Mouse (Mus musculus) lung, postnatal 14 days (tissue): ENCODE measurements around the gene Fam83c.
A peak's percentile ranks its signal among the peaks of the same experiment; 100 is the strongest.

Experiments
- DNase-seq: peaks from one replicate; pipeline ENCODE4 v3.0.0; 2021

Fam83c gene

DNA sequence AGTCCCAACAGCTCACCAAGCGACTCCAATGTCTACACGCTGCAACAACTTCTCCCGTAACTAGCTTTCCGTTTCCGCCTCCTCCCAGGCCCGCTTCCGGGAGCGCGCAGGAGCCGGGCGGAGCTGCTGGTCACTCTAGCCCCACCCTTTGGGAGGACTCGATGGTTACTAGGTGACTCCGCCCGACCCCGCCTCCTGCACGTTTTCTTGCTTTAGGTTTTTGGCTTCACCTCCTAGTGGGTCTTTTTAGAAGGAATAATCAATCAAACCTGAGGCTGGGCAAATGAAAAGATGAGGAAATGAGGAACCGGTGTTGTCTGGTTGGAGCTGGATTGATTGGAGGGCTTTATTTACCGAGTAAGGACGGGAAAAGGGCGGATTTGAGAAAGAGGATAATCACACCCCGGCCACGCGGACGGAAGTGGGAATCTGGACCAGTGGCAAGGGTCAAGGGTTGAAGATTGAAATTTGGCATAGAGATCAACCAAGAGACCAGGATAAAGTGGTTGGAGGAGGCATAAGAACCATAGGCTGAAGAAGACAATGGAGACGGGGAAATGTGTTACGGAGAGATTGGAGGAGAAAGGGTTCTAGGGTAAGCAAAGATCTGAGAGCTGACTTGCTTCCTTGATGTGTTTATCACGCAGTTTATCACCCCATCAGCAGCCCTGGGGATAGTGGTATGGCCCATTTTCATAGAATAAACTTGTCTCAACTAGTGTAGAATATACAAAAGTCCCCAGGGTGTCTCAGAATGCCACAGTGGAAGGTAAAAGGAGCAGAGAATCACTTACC lies 7.8 kb downstream of the Fam83c start, which contains the start of gene Eif6:
Gene Eif6 (minus strand): TSS at position 296 of the 795 bp plus-strand sequence.
- peak; percentile 86 for DNase-seq

- no peak for DNase-seq
Measured at GRCm38 (mm10) chr2:155825904-155826629, 8.6 kb downstream of the Fam83c start.

- DNase-seq: no peak
Measured at GRCm38 (mm10) chr2:155823722-155824121, 10.9 kb downstream of the Fam83c start.

DNA sequence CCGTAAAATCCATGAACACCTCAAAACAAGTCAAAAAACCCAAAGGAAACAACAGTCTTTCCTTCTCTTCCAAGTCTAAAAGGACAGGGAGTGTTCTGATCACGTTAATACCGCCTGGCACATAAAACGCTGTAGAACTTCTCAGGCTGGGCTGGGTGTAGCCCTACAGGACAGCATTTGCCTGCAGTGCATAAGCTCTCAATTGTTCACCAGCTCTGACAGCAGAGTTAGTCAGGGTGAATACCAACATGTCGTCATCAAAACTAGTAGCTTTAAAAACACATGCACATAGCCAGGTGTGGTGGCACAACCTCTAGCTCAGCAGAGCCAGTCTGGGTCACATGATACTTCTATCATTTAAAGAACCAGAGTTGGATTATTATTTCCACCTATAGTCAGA lies 13.9 kb downstream of the Fam83c start:
- DNase-seq: no peak

DNA sequence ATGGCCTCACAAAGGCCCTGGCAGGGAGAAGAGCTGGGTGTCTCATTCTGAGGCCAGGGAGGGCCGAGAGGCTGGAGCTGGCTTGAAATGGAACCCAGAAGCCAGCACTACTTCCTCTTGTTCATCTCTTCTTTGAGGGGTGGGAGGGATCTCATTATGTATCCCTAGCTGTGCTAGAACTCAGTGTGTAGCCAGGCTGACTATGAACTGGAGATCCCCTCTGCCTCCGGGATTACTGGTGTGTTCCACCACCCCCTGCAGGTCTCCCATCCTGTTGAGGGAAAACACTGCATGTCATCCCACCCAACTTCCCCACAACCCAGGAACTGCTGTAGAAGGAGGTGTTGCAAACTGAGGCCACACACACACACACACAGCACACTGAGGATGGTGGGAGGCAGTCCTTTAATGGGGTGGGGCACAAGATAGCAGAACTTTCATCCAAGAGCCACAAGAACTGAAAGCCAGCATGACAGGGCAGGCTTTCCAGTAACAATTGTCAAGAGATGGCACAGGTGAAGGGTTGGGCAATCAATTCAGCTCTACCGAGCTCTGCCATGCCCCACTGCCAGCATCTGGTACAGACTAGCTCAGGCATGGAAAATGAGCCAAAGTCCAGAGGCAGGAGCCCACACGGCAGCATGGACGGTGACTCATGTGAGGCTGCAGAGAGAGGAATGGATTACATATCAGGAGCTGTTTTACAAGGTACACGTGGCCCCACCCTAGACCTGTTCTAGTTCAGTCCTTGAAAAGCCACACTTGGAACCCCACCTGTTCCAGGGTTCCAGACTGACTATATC lies 15.0 kb downstream of the Fam83c start:
- DNase-seq: no peak

DNA sequence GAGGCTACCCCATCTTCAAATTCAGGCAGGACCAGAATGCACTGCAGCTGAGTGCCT lies 15.4 kb downstream of the Fam83c start, which contains the start of gene BC029722:
Gene BC029722 (minus strand): TSS at position 35 of the 57 bp plus-strand sequence.
- no peak for DNase-seq

DNA sequence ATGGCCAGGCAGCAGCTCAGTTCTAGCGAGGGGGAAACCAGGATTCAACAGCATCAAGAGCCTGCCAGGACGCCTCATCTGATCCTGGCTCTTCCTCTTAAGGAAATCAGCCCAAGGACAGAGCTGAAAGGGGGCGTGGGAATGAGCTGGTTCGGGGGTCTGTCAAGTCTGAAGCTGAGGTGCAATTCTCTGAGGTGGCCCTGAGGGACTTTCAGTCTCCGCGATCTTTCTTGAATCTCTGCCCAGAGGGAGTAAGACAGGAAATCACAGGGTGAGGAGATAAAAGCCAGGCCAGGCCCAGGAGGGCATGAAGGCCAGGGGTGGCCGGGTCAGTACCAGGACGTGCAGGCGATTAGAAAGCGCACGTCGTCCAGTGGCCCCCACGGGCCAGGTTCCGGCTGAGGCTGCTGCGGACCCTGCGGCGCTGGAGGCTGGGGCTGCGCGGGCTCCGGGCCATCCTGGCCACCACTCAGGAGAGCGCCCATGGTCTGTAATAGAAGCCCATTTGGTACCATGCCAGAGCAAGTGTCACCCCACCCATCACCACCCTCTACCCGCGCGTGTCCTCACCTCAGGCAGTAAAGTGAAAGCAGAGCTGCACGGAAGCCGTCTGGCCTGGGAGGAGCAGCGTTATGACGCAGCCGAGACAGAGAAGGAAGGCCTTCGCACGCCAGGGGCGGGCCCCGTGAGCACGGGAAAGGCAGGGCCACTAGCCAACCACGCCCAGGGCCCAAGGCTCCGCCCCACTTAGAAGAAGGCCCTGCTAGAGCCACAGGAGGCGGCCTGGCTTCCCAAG lies 15.9 kb downstream of the Fam83c start:
- peak; percentile 95 for DNase-seq

DNA sequence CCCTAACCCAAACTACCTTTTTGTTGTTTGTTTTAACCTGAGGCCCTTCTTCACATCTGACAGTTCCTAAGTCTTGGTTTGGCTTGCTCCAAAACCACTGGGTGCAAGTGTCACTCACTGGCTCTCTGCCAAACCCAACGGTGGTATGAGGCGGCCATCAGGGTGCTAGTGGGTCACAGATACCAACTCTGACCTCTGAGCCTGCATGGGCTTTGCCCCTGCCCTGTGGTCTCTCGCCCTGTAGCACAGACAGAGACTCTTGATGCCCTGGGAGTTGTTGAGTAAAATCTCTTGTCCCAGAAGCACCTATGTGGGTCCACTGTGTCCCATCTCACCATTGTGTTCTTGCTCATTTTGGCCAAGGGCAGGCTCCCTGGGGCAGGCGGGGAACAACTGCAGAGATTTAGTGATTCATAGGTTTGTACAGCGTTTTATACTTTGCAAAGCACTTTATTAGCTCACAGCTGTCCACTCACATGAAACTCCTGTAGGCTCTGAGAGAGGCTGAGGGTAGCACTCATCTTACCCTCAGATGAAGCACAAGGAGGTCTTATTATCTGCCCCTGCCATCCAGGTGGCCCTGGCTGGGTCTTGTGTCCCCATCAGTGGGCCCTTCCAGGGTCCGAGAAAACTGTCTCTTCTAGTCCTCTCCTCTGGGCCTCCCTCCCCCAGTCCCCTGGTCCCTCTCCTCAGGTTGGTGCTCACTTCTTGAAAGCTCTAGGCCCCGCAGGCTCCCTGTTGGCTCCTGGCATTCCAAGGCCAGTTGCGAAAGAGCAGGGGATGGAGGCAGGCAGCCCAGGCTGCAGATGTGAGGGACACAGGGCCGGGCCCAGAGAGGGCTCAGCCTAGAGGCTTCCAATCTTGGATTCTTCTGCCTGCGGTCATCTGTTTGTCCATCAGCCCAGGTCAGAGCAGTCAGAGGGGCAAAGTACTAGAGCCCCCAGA lies 17.1 kb downstream of the Fam83c start:
- DNase-seq: no peak

DNA sequence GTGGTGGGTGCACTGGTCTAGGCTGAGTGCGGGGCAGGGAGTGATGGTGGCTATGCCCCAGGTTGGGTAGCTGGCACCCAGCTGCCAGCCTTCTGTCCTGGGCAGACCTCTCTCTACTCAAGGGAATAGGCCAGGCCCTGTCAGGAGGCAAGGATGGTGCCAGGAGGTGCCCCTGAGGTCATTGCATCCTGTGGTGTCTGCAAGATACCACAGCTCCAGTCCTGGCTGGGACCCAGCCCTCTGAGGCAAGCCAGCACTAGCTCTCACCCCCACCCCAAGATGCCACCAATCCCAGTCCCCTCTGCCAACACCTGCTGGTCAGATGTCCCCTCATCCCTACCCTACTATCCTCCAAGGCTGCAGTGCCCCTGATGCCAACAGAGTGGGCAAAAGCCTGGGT lies 18.5 kb downstream of the Fam83c start:
- no peak for DNase-seq

DNA sequence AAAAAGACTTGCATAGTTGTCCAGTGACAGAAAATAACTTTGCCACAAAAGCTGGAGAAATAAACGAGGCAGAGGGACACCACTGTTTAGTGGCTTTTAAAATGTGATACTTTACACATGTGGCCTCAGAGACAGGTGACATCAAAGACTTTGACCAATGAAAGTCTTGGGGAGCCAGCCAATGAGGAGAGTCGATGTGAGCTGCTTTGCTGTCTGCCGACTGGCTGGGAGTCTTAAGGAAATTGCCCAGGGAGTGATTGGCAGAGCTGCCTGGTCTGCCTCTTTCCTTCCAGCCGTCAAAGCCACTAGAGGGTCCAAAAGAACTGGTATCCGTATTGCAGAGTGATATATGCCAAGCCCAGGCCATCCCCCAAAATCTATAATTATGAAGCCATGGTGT lies 19.8 kb downstream of the Fam83c start:
- DNase-seq: no peak

DNA sequence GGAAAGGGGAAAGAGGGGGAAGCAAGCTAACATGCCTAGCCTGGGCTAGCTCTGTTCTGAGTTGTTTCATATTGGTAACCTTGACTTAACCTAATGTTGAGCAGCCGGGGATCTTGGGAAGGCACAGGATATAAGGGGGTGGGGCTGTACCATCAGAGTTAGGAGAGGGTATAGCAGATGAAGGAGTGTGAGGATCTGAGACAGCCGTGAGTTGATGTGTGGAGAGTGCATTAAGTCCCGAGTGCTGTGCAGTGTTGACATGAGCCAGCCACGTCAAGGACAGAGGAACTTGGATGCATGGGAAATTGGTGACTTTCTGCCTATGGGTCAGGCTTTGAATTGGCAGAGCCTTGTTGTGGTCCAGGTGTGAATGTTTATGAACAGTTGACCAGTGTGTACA lies 22.0 kb downstream of the Fam83c start:
- no peak for DNase-seq

DNA sequence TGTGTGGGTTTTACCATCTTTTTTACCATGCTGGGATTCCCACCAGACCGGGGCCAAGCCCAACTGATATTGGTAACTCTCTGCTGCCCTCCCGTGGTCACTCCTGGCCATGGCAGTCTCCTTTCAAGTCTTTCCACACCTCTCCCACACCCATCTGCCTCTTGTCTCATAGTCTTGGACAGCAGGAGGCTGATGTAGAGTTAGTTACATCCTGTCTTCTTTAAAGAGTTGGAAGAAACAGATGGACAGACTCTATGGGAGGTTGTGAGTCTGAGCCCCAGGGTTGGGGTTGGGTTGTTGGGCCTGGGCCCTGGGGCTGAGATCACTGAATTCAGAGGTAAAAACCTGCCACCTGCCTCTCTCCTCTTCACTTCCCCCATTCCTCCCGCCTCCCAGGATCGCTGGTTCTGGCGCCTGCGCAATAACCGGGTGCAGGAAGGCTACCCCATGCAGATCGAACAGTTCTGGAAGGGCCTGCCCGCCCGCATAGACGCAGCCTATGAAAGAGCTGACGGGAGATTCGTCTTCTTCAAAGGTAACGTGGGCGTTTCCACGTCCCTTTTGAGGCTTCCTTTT lies 22.7 kb downstream of the Fam83c start:
- peak; percentile 84 for DNase-seq

DNA sequence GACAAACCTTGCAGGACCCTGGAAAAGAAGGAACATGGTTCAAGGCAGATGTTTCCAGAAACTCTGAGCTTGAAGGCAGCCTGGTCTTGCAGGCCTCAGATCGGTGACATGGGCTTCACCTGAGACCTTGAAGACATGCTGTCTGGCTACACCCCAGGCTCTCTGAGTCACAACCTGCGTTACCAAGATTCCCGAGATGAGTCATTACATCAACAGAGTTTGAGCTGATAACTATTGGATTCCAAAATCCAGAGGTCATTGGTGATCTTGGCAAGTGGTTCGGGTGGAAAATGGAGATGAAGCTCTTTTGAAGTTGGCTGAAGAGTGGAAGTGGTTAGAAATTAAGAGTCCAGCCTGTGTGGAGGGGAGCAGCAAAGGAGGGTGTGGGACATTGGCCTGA lies 25.0 kb downstream of the Fam83c start:
- DNase-seq: no peak

DNA sequence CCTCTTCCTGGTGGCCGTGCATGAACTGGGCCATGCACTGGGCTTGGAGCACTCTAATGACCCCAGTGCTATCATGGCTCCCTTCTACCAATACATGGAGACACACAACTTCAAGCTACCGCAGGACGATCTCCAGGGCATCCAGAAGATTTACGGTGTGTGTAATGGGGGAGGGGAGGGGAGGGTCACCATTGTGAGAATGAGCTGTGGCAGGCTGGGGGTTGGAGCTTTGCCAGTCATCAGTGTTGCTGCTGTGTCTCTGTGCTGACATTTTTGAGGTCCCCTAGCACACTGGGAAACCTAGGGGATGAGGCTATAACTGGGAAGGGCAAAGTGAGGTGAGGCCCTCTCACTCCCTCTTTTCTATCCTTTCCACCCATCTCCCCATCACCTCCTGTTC lies 27.2 kb downstream of the Fam83c start:
- no peak for DNase-seq

DNA sequence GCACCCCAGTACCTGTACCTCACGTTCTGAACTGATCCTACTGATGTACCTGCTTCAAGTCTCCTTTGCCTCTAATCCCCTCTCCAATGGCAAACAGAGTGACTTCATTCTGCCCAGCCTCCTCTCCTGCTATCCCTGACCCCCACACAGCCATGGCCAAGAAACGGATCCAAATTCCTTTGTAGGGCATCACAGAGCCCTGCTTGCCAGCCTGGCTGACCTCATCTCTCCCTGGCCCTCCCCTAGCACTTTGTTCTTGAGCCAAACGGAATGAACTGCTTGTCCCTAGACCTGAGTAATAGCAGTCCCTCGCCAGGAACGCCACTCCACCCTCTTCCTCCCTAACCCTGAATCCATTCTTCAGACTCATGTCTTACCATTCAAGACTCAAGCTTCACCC lies 28.1 kb downstream of the Fam83c start:
- DNase-seq: peak; percentile 29

DNA sequence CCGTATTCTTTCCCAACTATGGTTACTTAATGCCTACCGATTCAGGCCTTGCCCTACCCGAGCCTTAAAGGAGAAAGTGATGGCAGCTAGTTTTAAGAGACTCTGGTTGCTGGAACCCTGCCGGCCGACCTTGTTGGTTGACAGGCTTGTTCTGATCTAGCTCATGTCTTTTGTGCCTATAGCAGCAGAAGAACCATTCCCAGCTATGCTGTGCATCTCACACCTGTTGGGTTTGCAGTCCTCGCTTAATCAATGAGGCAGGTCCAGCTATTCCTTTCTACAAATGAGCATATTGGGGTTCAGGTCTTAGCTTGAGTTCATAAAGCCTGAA lies 28.8 kb downstream of the Fam83c start:
- DNase-seq: no peak

- DNase-seq: peak; percentile 48
Measured at GRCm38 (mm10) chr2:155805231-155805924, 29.3 kb downstream of the Fam83c start.

- DNase-seq: no peak
Measured at GRCm38 (mm10) chr2:155804053-155804452, 30.6 kb downstream of the Fam83c start.

- no peak for DNase-seq
Measured at GRCm38 (mm10) chr2:155802761-155803160, 31.9 kb downstream of the Fam83c start.

GRCm38 (mm10) chr2:155798613-155799012 lies 36.0 kb downstream of the Fam83c start:
- no peak for DNase-seq
